Mouse (Mus musculus) stomach, postnatal 0 days (tissue): Measurements from ENCODE around the gene Aqp6.

ENCODE experiments used
- CTCF ChIP-seq: IDR thresholded peaks from 2 replicates; pipeline ENCODE4 v1.5.1; 2016; ENCODE audit warnings: antibody characterized with exemption, low read depth, mild to moderate bottlenecking, moderate library complexity
- EP300 ChIP-seq: optimal IDR thresholded peaks from 2 replicates; pipeline ENCODE3; 2016; ENCODE audit warnings: antibody characterized with exemption

DNA sequence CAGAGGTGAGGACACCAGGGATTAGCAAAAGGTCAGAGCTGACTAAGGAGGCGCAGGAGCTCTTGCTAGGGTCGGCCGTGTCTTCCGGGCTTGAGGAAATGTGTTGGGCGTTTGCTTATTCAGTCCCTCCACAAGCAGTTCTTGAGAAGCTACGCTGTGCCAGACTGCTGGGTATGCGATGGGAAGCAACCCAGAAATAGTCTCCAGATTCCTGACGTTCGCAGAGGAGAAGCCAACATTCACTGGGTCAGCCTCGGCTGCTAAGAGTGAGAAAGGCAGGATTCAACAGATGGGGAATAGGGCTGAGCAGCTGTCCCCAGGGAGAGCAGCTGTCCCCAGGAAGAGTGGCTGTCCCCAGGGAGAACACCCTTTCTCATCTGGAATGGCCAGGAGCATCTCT, 32.1 kb upstream of the Aqp6 start:
- no peak for TF ChIP-seq CTCF
- no peak for TF ChIP-seq EP300
